Mouse (Mus musculus) limb, embryonic 12.5 days (tissue): ENCODE results near the gene Gm13271. TPM values are rescaled to one million over a fixed set of nuclear protein-coding genes. Genes with fewer than 3 reads are reported as not detected.
"Not testable (repeated sequence)": the region's sequence is repeated elsewhere in the genome, so short reads cannot be mapped to it uniquely, and the experiment has no call there.

Source experiments
- ATAC-seq: fragments of 200-750 bp; cut with Nextera tagmentation; 2 replicates; pipeline ENCODE4 v1.8.0; 2017; ENCODE audit warnings: low read depth, moderate TSS enrichment; ENCODE audit not compliant: insufficient number of reproducible peaks, insufficient read depth, low FRiP score, low TSS enrichment
- H3K27ac ChIP-seq: fragments of 300-500 bp; sonication (generic); 2 replicates; pipeline ENCODE4 v1.5.1; 2016; ENCODE audit warnings: mild to moderate bottlenecking, moderate library complexity
- H3K27me3 ChIP-seq: fragments of 300-500 bp; sonication (generic); 2 replicates; pipeline ENCODE4 v1.6.1; 2016; ENCODE audit warnings: mild to moderate bottlenecking, moderate library complexity
- H3K36me3 ChIP-seq: fragments of 300-500 bp; sonication (generic); 2 replicates; pipeline ENCODE4 v1.6.1; 2016; ENCODE audit warnings: mild to moderate bottlenecking, moderate library complexity
- H3K4me1 ChIP-seq: fragments of 300-500 bp; sonication (generic); replicated peaks from 2 replicates; pipeline ENCODE4 v1.6.1; 2016
- H3K4me2 ChIP-seq: fragments of 300-500 bp; sonication (generic); 2 replicates; pipeline ENCODE4 v1.6.1; 2016; ENCODE audit warnings: mild to moderate bottlenecking, moderate library complexity
- H3K4me3 ChIP-seq: fragments of 300-500 bp; sonication (generic); replicated peaks from 2 replicates; pipeline ENCODE4 v1.5.1; 2016; ENCODE audit warnings: mild to moderate bottlenecking
- H3K9ac ChIP-seq: fragments of 300-500 bp; sonication (generic); replicated peaks from 2 replicates; pipeline ENCODE4 v1.6.1; 2016; ENCODE audit warnings: mild to moderate bottlenecking, moderate library complexity
- H3K9me3 ChIP-seq: fragments of 300-500 bp; sonication (generic); 2 replicates; pipeline ENCODE4 v1.6.1; 2016; ENCODE audit warnings: mild to moderate bottlenecking, moderate library complexity
- WGBS: fragments of 180-500 bp; shearing (Covaris S2); methylation state at CpG from one replicate; pipeline ENCODE4 v1.1.7; 2016; 5-methylcytosine and 5-hydroxymethylcytosine counted together
- polyA plus RNA-seq: library from polyadenylated mRNA; unstranded; fragments of >200 nt; fragmentation: Nextera tagmentation; extraction: Ambion mirVana; gene quantifications from 2 replicates; pipeline ENCODE4 v1.2.1, GENCODE M21; 2016

Gm13271 gene
- polyA plus RNA-seq, 1 experiment from 2014 or later, result not detected

DNA sequence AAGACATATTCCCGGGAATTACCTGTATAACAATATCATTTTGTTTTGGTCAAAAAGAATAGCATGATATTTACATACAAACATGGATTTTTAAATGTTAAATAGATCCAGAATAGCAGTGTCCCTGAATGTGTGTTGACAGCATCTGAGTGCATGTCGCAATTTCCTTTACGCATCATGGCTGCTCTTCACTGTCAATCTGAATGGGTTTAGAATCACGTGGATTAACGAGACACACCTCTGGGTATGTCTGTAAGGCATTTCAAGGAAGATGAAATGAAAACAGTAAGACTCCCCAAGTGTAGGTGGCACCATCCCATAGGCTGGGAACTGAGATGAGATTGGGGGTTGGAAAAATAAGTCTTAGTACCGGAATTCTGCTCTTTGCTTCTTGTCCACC is 15.6 kb upstream of the Gm13271 start:
- Histone ChIP-seq H3K4me1 (no peaks in the 10 kb centered on the region), H3K9me3 (no peaks in the 10 kb centered on the region), H3K9ac (no peak overlapping the region), H3K27ac (no peak overlapping the region), H3K27me3 (peaks cover 12% of the 10 kb centered on the region), H3K4me2 (no peak overlapping the region), H3K4me3 (no peak overlapping the region), H3K36me3 (no peaks in the 10 kb centered on the region)
- no peak for ATAC-seq
- WGBS, result 90% methylated on average over 6 of the region's 6 CpGs

DNA sequence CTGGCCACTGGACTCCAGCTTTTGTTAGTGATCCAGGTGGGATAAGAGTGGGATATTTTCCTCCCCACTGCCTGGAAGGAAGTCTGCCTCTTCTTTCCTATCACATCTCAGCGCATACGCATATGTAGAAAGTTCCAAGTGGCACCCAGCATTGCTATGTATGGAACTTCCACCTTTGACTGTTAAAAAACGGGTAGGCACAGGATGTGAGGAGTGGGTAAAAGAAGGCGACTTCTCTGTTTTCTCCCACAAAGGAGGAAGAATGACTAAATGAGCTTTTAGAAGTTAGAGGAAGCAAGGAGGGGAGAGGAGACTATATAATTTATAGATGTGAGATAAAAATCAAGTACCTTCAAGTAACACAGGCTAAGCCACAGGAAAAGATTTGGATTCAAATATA is 13.2 kb upstream of the Gm13271 start:
- Histone ChIP-seq H3K4me1 (peaks cover 12% of the 10 kb centered on the region), H3K36me3 (no peaks in the 10 kb centered on the region)
- no peak for ATAC-seq

DNA sequence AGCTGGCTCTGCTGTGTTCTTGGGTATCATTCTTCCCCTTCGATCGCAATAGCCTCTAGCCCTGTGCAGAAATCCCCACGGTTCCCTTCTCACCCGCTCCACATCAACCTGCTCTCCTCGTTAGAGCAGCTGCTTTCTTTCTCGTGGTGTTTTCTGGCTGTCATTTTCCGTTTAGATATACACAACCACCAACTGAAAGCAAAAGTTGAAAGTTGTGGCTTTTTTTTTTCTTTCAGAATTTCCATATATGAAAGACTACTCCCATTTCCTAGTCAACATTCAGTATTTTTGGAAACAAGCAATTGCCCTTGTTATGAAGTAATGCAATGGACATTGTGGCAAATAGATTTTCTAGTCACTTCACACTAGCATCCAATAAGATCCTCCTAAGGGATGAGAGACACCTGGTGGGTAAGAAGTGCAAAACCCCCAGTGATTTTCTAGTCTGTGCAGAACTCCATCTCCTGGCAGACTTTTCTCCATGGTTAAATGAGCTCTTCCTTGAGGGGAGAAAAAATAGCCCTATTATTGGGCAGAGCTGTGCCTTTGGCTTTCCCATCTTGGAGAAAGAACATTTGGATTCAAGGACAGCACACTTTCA is 11.8 kb upstream of the Gm13271 start:
- no peak overlapping the region; the same call in 1 of the 2 replicates for H3K9ac ChIP-seq
- H3K27ac ChIP-seq, result no peak overlapping the region
- WGBS, result 75% methylated on average over 7 of the region's 7 CpGs

More for the DNA sequence above, 13.2 kb upstream of the Gm13271 start:
- Histone ChIP-seq H3K9ac (no peak overlapping the region), H3K4me2 (no peak overlapping the region), H3K4me3 (no peak overlapping the region), H3K9me3 (no peaks in the 10 kb centered on the region), H3K27me3 (0 out of 2 replicates have a peak, but pooled peaks cover 6% of the 10 kb centered on the region), H3K27ac (no peak overlapping the region)
- WGBS, result 87% methylated on average over 4 of the region's 4 CpGs

DNA sequence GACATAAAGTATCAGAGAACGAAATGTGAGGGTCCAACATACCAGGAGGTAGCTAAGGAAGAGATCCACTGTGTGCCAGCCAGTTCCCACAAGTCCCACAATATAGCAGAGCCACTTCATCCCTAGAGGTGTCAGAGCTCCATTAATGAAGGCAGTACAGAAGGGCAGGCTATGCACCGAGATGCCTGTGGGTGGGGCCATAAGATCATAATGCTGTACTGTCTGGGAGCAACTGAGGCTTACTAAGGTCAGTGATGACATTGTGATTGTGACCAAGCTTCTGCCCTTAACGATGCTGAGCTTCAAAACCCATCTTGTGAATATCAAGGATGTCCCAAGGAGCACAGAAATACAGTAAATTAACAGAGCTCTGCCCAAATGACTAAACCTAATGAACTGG is 10.5 kb upstream of the Gm13271 start:
- H3K4me1 ChIP-seq, result peaks cover 17% of the 10 kb centered on the region
- H3K9ac ChIP-seq, result no peak overlapping the region
- no peak overlapping the region for H3K27ac ChIP-seq
- ATAC-seq, result no peak
- no peaks in the 10 kb centered on the region for H3K9me3 ChIP-seq
- no peak overlapping the region for H3K4me3 ChIP-seq
- H3K27me3 ChIP-seq, result peaks cover 7% of the 10 kb centered on the region
- no peaks in the 10 kb centered on the region for H3K36me3 ChIP-seq
- no peak overlapping the region for H3K4me2 ChIP-seq
- WGBS, result 70% methylated on average over 3 of the region's 3 CpGs

More for the DNA sequence above, 11.8 kb upstream of the Gm13271 start:
- H3K4me1 ChIP-seq, result peaks cover 15% of the 10 kb centered on the region
- no peak for ATAC-seq
- no peaks in the 10 kb centered on the region for H3K9me3 ChIP-seq
- H3K4me2 ChIP-seq, result no peak overlapping the region
- H3K36me3 ChIP-seq, result no peaks in the 10 kb centered on the region
- no peak overlapping the region for H3K4me3 ChIP-seq
- H3K27me3 ChIP-seq, result peaks cover 4% of the 10 kb centered on the region; the same call in 1 of the 2 replicates

DNA sequence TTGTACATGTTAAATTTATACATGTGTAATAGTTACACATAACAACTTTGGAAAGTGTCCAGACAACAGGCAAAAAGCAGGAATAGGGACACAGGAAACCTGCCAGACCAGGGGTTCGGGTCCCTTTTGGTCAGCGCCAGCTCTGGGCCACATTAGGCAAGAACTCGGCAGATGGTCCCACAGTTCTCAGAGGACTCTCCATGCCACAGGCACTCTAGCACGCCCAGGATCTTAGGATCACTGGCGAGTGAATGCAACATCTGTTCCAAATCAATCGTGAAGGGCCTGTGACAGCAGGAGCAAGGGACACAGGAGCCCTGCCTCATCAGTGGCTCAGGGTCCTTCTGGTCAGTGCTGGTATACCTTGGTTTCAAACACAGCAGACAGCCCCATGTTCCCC is 4.7 kb upstream of the Gm13271 start:
- H3K9me3 ChIP-seq, result no peaks in the 10 kb centered on the region
- ATAC-seq, result no peak
- WGBS, result 25% methylated on average over 6 of the region's 6 CpGs

DNA sequence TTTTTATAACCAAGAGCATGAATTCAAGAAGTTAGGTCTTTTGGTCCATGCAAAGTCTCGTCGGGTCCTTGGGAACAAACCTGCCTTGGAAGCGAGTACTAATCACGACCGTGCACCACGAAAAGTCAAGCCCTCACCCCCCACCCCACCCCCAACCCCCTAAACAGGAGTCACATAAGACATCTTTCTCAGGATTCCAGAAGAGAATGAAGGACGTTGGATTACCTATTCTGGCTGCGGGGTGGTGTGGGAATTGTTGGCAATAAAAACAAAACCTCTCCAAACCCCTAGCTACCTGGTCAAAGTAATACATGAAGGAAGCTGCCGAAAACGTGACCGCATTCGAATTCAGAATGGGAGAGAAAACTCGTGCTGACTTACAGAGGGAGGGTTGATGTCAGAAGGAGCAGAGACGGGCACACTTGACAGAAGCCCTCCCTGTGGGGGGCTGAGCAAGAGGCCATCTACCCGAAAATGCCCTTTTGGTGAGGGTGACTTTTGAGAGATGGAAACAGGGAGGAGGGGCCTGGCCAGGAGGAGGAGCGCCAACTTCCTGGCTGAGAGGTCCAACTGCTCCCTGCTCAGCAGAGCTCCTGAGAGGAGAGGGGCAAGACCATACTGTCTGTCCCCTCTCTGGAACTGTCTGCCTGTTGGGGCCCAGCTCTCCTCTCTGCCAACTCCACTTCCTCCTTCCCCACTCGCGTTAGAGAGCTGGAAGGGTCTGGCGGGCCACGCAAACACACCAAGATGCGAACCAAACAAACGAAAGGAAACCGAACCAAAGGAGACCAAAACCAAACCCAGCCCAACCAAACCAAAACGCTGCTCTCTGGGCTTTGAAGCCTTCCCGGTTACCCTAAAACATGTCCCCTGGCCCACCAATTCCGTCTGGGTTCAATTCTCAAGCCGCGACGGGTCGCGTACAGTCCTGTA is 2.2 kb downstream of the Gm13271 start:
- not testable (repeated sequence) for H3K4me1 ChIP-seq, ATAC-seq, H3K27me3 ChIP-seq, H3K9me3 ChIP-seq, H3K36me3 ChIP-seq
- Histone ChIP-seq H3K4me2 (peak overlapping the region; percentile 70), H3K4me3 (peak overlapping the region; percentile 52), H3K27ac (peak overlapping the region; percentile 96), H3K9ac (peak overlapping the region; percentile 59)
- 11% methylated on average over 29 of the region's 31 CpGs for WGBS

More for the DNA sequence above, 4.7 kb upstream of the Gm13271 start:
- peaks cover 5% of the 10 kb centered on the region for H3K27me3 ChIP-seq
- H3K4me3 ChIP-seq, result no peak overlapping the region
- no peak overlapping the region for H3K4me2 ChIP-seq
- no peaks in the 10 kb centered on the region for H3K36me3 ChIP-seq
- H3K9ac ChIP-seq, result no peak overlapping the region
- H3K27ac ChIP-seq, result no peak overlapping the region
- H3K4me1 ChIP-seq, result peaks cover 17% of the 10 kb centered on the region

DNA sequence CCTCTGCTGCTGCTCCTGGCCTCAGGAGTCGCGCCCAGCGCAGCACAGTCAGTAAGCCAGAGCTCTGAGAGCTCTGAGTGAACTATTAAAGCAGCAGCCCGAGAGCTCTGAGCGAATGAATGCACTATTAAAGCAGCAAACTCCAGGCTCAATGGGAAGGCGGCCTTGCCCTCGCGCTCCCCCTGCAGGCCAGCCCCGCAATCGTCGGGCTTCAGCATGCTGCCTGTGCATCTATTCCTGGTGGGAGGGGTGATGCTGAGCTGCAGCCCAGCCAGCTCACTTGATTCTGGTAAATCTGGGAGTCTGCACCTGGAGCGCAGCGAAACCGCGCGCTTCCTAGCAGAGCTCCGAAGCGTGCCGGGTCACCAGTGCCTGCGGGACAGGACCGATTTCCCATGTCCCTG is 3.0 kb downstream of the Gm13271 start:
- not testable (repeated sequence) for H3K9me3 ChIP-seq, H3K27me3 ChIP-seq, H3K36me3 ChIP-seq, H3K4me1 ChIP-seq
- H3K4me3 ChIP-seq, result peak overlapping the region; percentile 52
- peak overlapping the region; percentile 70 for H3K4me2 ChIP-seq
- peak overlapping the region; percentile 96 for H3K27ac ChIP-seq
- under 1% methylated on average over 21 of the region's 21 CpGs for WGBS
- peak; percentile 100 for ATAC-seq
- peak overlapping the region; percentile 59; the same call in 1 of the 2 replicates for H3K9ac ChIP-seq

DNA sequence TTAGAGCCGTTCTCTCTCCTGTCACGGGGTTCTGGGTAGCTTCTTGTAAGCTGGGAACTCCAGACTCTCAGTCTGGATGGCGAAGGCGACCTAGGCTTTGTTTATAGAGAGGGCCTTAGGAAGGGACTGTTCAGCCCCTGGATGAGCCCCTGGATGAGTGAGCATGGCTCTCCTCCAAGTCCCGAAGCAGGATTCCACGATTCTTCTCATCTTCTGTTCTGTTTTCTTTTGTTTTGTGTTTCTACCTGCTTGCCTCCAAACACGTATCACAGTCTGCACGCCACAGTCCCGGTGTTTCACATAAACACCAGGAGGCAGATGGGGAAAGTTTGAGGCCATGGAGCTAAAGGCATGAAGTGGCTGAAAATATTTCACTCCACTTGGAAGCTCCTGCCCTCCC is 4.1 kb downstream of the Gm13271 start:
- H3K27me3 ChIP-seq, H3K27ac ChIP-seq, H3K36me3 ChIP-seq, H3K9ac ChIP-seq, ATAC-seq, H3K4me2 ChIP-seq, H3K9me3 ChIP-seq, H3K4me3 ChIP-seq, H3K4me1 ChIP-seq: not testable (repeated sequence)
- WGBS, result 88% methylated on average over 9 of the region's 9 CpGs

DNA sequence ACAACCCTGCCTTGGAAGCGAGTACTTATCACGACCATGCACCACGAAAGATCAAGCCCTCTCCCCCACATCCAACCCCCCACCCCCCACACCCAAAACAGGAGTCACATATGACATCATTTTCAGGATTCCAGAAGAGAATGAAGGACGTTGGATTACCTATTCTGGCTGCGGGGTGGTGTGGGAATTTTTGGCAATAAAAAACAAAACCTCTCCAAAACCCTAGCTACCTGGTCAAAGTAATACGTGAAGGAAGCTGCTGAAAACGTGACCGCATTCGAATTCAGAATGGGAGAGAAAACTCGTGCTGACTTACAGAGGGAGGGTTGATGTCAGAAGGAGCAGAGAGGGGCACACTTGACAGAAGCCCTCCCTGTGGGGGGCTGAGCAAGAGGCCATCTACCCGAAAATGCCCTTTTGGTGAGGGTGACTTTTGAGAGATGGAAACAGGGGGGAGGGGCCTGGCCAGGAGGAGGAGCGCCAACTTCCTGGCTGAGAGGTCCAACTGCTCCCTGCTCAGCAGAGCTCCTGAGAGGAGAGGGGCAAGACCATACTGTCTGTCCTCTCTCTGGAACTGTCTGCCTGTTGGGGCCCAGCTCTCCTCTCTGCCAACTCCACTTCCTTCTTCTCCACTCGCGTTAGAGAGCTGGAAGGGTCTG is 5.1 kb downstream of the Gm13271 start, which contains the start of gene Gm13283:
TSS of gene Gm13283 (plus strand) at position 510 of the 659 bp plus-strand sequence.
- not testable (repeated sequence) for H3K4me1 ChIP-seq, H3K27me3 ChIP-seq, H3K9me3 ChIP-seq, H3K36me3 ChIP-seq, ATAC-seq
- Histone ChIP-seq H3K4me3 (peak within 1 kb of the TSS; percentile 34), H3K9ac (0 out of 2 replicates have a peak within 1 kb of the TSS, but pooled peaks have one; percentile 34), H3K27ac (peak within 1 kb of the TSS; percentile 72; the same call in 1 of the 2 replicates), H3K4me2 (peak within 1 kb of the TSS; percentile 50)
- WGBS, result 29% methylated on average over 7 of the region's 14 CpGs

DNA sequence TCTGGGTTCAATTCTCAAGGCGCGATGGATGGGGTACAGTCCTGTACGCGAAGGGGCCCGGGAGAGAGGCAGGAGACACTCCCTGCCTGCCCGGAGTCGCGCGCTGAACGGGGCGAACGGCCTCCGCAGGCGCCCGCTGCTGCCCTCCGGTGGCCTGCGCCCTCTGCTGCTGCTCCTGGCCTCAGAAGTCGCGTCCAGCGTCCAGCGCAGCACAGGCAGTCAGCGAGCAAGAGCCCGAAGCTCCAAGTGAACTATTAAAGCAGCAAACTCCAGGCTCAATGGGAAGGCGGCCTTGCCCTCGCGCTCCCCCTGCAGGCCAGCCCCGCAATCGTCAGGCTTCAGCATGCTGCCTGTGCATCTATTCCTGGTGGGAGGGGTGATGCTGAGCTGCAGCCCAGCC is 5.8 kb downstream of the Gm13271 start:
- Histone ChIP-seq H3K9ac (0 out of 2 replicates have a peak overlapping the region, but pooled peaks have one; percentile 34), H3K27ac (peak overlapping the region; percentile 72; the same call in 1 of the 2 replicates)
- under 1% methylated on average over 23 of the region's 28 CpGs for WGBS

DNA sequence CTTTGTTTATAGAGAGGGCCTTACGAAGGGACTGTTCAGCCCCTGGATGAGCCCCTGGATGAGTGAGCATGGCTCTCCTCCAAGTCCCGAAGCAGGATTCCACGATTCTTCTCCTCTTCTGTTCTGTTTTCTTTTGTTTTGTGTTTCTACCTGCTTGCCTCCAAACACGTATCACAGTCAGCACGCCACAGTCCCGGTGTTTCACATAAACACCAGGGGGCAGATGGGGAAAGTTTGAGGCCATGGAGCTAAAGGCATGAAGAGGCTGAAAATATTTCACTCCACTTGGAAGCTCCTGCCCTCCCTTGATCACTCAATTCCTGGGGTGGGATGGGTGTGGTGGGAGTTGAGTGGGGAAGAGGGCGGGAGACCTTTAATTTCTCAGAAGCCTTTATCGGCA is 7.1 kb downstream of the Gm13271 start:
- H3K27me3 ChIP-seq, H3K4me3 ChIP-seq, H3K9me3 ChIP-seq, H3K27ac ChIP-seq, H3K4me2 ChIP-seq, H3K9ac ChIP-seq, H3K4me1 ChIP-seq, ATAC-seq, H3K36me3 ChIP-seq: not testable (repeated sequence)
- WGBS, result 68% methylated on average over 6 of the region's 8 CpGs

More for the DNA sequence above, 5.8 kb downstream of the Gm13271 start:
- H3K4me1 ChIP-seq, H3K36me3 ChIP-seq, H3K9me3 ChIP-seq, H3K27me3 ChIP-seq, ATAC-seq: not testable (repeated sequence)
- Histone ChIP-seq H3K4me3 (peak overlapping the region; percentile 34), H3K4me2 (peak overlapping the region; percentile 50)
